Mouse (Mus musculus): Measurements from ENCODE around the gene Il10. TPM values are rescaled to one million over a fixed set of nuclear protein-coding genes. Genes with fewer than 3 reads are reported as not detected.

Il10 gene
- polyA plus RNA-seq, 1 experiment from 2014 or later = not detected

- Histone ChIP-seq H3K4me2 (replicated peaks) (no peak overlapping the region), H3K36me3 (no peaks in the 10 kb centered on the region), H3K9ac (no peak overlapping the region), H3K9me3 (replicated peaks) (no peaks in the 10 kb centered on the region), H3K27ac (replicated peaks) (no peak overlapping the region), H3K27me3 (no peaks in the 10 kb centered on the region), H3K4me1 (no peaks in the 10 kb centered on the region), H3K4me3 (replicated peaks) (no peak overlapping the region)
- WGBS = 84% methylated on average over 5 of the region's 5 CpGs
- no peak for ATAC-seq (ENCODE audit: insufficient number of reproducible peaks, low FRiP score, low TSS enrichment, low read depth)
These were observed 18.4 kb downstream of the Il10 start for GRCm38 (mm10) chr1:131038001-131038400.

DNA sequence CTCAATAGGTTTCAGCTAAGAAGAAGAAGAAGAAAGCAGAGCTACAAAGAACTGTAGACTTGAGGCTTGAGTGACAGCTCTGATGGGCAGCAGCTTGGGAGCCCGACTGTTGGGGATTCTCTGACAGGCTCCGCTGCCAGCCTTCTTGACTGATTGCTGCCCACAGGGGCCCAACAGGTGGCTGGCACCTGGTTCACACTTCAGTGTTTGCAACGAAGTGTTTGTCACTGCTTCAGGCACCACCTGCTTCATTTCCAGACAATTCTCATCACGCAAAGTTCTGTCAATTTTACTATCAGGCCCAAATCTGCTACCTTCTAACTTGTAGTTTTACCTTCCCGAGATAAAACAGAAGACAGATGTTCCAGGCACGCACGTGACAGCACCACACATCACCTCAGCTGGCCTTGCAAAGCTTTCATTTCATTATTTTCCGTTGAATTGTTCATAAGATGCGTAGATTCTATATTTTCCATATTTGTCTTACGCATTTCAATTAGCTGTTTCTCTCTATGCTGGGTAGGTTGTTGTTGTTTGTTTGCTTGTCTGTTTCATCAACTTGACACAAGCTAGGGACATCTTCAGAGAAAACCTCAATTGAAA is 18.9 kb downstream of the Il10 start:
- no peak for ATAC-seq (ENCODE audit: insufficient number of reproducible peaks, low FRiP score, low TSS enrichment, low read depth)
- H3K27ac ChIP-seq (replicated peaks) = no peak overlapping the region
- H3K4me1 ChIP-seq = no peaks in the 10 kb centered on the region
- WGBS = 76% methylated on average over 10 of the region's 10 CpGs
- no peaks in the 10 kb centered on the region for H3K36me3 ChIP-seq
- no peak overlapping the region for H3K4me2 ChIP-seq (replicated peaks)
- no peak overlapping the region for H3K4me3 ChIP-seq (replicated peaks)
- H3K27me3 ChIP-seq = no peaks in the 10 kb centered on the region
- no peaks in the 10 kb centered on the region for H3K9me3 ChIP-seq (replicated peaks)
- no peak overlapping the region for H3K9ac ChIP-seq

- Histone ChIP-seq H3K27me3 (no peaks in the 10 kb centered on the region), H3K9me3 (replicated peaks) (no peaks in the 10 kb centered on the region), H3K9ac (no peak overlapping the region), H3K36me3 (no peaks in the 10 kb centered on the region), H3K27ac (replicated peaks) (no peak overlapping the region), H3K4me3 (replicated peaks) (no peak overlapping the region), H3K4me1 (no peaks in the 10 kb centered on the region), H3K4me2 (replicated peaks) (no peak overlapping the region)
- 86% methylated on average over 5 of the region's 5 CpGs for WGBS
- ATAC-seq (ENCODE audit: insufficient number of reproducible peaks, low FRiP score, low TSS enrichment, low read depth) = no peak
These were observed 19.8 kb downstream of the Il10 start for GRCm38 (mm10) chr1:131039479-131039878.

- Histone ChIP-seq H3K27me3 (no peaks in the 10 kb centered on the region), H3K4me3 (replicated peaks) (no peak overlapping the region), H3K9ac (no peak overlapping the region), H3K4me1 (no peaks in the 10 kb centered on the region), H3K27ac (replicated peaks) (no peak overlapping the region), H3K4me2 (replicated peaks) (no peak overlapping the region), H3K9me3 (replicated peaks) (no peaks in the 10 kb centered on the region), H3K36me3 (no peaks in the 10 kb centered on the region)
- WGBS = 35% methylated on average over 2 of the region's 2 CpGs
- no peak for ATAC-seq (ENCODE audit: insufficient number of reproducible peaks, low FRiP score, low TSS enrichment, low read depth)
These were observed 22.6 kb downstream of the Il10 start for GRCm38 (mm10) chr1:131042263-131042662.

- no peak overlapping the region for H3K4me3 ChIP-seq (replicated peaks)
- no peak for ATAC-seq (ENCODE audit: insufficient number of reproducible peaks, low FRiP score, low TSS enrichment, low read depth)
- no peaks in the 10 kb centered on the region for H3K27me3 ChIP-seq
- no peak overlapping the region for H3K4me2 ChIP-seq (replicated peaks)
- no peak overlapping the region for H3K9ac ChIP-seq
- H3K9me3 ChIP-seq (replicated peaks) = no peaks in the 10 kb centered on the region
- H3K27ac ChIP-seq (replicated peaks) = no peak overlapping the region
- H3K4me1 ChIP-seq = no peaks in the 10 kb centered on the region
- no peaks in the 10 kb centered on the region for H3K36me3 ChIP-seq
- WGBS = 81% methylated on average over 3 of the region's 3 CpGs
These were observed 23.1 kb downstream of the Il10 start for GRCm38 (mm10) chr1:131042721-131043120.

- H3K4me2 ChIP-seq (replicated peaks) = no peak overlapping the region
- no peak overlapping the region for H3K9ac ChIP-seq
- WGBS = 89% methylated on average over 4 of the region's 4 CpGs
- no peak for ATAC-seq (ENCODE audit: insufficient number of reproducible peaks, low FRiP score, low TSS enrichment, low read depth)
- H3K9me3 ChIP-seq (replicated peaks) = no peaks in the 10 kb centered on the region
- H3K27me3 ChIP-seq = no peaks in the 10 kb centered on the region
- no peaks in the 10 kb centered on the region for H3K4me1 ChIP-seq
- H3K27ac ChIP-seq (replicated peaks) = no peak overlapping the region
- H3K36me3 ChIP-seq = no peaks in the 10 kb centered on the region
- H3K4me3 ChIP-seq (replicated peaks) = no peak overlapping the region
These were observed 24.0 kb downstream of the Il10 start for GRCm38 (mm10) chr1:131043636-131044035.

DNA sequence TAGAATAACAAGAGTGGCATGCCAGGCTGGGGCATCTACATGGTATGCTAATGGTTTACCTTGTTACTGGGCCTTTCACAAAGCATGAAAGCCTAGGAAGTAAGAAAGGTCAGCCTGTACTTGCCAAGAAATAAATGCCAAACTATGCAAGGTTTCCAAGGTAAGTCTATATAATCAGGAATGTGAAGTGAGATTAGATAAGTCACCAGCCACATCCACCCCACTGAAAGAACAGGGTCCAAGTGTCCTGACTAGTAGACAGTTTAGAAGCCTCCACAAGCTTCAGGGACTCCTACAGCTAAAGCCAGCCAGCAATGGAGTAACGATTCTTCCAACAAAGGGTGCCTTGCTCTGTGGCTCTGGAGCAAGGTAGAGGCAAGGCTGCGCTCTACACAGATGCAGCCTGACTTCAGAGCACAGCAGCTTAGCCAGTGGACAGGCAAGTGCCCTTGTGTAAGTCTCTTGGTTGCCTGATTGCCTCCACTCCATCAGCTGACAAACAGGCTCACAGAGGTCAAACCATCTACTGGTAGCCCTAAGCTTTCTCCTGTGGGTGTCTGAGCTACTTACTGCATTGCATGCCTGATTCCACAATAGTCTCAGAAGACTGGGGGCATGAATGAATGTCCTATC is 26.2 kb downstream of the Il10 start:
- Histone ChIP-seq H3K9me3 (replicated peaks) (no peaks in the 10 kb centered on the region), H3K4me2 (replicated peaks) (no peak overlapping the region), H3K9ac (no peak overlapping the region), H3K27me3 (no peaks in the 10 kb centered on the region), H3K27ac (replicated peaks) (no peak overlapping the region), H3K36me3 (no peaks in the 10 kb centered on the region), H3K4me1 (peaks cover under 1% of the 10 kb centered on the region; the same call in 1 of the 2 replicates), H3K4me3 (replicated peaks) (no peak overlapping the region)
- 75% methylated on average over 2 of the region's 2 CpGs for WGBS
- no peak for ATAC-seq (ENCODE audit: insufficient number of reproducible peaks, low FRiP score, low TSS enrichment, low read depth)

DNA sequence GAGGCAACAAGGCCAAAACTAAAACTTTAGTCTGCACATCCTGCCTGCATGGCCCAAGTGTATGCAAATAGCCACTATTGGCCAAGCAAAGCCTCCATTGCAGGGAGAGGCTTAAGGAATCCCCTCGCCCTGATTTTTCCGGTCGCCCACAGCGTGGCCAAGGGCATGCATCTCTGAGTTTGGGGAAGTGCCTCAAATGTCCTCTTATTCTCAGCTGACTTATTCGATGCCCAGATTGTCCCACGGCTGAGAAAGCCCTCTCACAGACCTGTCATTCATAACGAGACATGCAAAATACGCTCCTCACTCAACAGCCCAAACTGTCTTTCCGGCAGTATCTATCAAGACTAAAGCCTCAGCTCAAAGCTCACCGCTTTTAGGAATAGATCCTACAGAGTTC is 27.0 kb downstream of the Il10 start:
- ATAC-seq (ENCODE audit: insufficient number of reproducible peaks, low FRiP score, low TSS enrichment, low read depth) = no peak
- Histone ChIP-seq H3K4me2 (replicated peaks) (no peak overlapping the region), H3K27me3 (no peaks in the 10 kb centered on the region), H3K4me3 (replicated peaks) (no peak overlapping the region), H3K9me3 (replicated peaks) (no peaks in the 10 kb centered on the region), H3K9ac (no peak overlapping the region), H3K27ac (replicated peaks) (no peak overlapping the region), H3K4me1 (peaks cover 7% of the 10 kb centered on the region; the same call in 1 of the 2 replicates), H3K36me3 (no peaks in the 10 kb centered on the region)
- WGBS = 84% methylated on average over 10 of the region's 10 CpGs

DNA sequence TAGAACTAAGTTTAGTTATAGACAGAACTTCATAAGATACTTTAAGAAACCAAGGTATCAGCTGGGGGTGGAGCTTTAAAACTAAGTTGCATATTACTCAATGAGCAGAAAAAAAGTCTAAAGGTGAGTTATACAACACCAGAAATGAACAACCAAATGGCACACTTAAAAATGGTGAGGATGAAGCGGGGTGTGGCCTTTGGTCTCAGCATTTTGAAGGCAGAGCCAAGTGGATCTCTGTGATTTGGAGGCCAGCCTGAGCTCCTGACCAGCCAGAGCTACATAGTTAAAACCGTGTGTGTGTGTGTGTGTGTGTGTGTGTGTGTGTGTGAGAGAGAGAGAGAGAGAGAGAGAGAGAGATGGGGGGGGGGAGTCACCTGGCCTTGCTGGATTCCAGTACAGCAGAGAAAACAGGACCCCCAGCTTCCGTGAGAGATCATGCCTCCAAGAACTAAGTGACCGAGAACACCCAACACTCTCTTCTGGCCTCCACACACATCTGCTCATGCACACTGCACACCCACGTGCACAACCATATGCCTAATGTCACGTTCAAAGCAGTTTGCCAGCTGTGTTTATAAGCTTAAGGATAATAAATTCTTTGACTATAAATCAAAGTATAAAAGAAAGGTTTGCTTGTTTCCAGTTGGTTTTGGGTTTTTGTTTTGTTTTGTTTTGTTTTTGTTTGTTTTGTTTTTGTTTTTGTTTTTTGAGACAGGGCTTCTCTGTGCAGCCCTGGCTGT is 28.6 kb downstream of the Il10 start:
- no peak for ATAC-seq (ENCODE audit: insufficient number of reproducible peaks, low FRiP score, low TSS enrichment, low read depth)
- Histone ChIP-seq H3K9me3 (replicated peaks) (no peaks in the 10 kb centered on the region), H3K4me1 (peaks cover 7% of the 10 kb centered on the region; the same call in 1 of the 2 replicates), H3K4me3 (replicated peaks) (no peak overlapping the region), H3K9ac (no peak overlapping the region), H3K36me3 (peaks cover 7% of the 10 kb centered on the region; the same call in 1 of the 2 replicates), H3K27me3 (no peaks in the 10 kb centered on the region), H3K27ac (replicated peaks) (no peak overlapping the region), H3K4me2 (replicated peaks) (no peak overlapping the region)
- WGBS = 60% methylated on average over 6 of the region's 6 CpGs

DNA sequence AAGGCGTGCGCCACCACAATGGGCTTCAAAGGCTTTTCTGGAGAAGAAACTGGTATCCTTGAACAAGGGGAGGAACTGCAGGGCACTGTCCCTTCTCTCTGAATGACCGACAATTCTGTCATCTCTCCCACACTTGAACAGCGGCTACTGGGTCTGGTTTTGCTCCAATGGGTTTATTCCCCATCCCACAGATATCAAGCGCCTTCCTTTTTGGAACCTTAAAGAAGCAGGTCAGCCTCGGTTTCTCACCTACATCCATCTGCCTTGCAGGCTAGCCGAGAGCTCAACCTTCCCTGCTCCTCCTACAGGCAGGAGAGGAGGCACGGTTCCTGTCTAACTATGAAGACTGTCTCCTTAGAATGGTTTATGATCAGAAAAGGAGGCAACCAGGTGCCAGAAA is 29.3 kb downstream of the Il10 start:
- Histone ChIP-seq H3K27me3 (no peaks in the 10 kb centered on the region), H3K36me3 (peaks cover 10% of the 10 kb centered on the region), H3K9me3 (replicated peaks) (no peaks in the 10 kb centered on the region), H3K4me1 (peaks cover 12% of the 10 kb centered on the region), H3K27ac (replicated peaks) (no peak overlapping the region), H3K4me3 (replicated peaks) (no peak overlapping the region), H3K4me2 (replicated peaks) (no peak overlapping the region), H3K9ac (no peak overlapping the region)
- ATAC-seq (ENCODE audit: insufficient number of reproducible peaks, low FRiP score, low TSS enrichment, low read depth) = no peak
- 89% methylated on average over 8 of the region's 8 CpGs for WGBS

GRCm38 (mm10) chr1:131049361-131049806 is 29.7 kb downstream of the Il10 start:
- Histone ChIP-seq H3K4me1 (peaks cover 12% of the 10 kb centered on the region), H3K4me2 (replicated peaks) (no peak overlapping the region), H3K9ac (no peak overlapping the region), H3K27me3 (no peaks in the 10 kb centered on the region), H3K27ac (replicated peaks) (no peak overlapping the region), H3K36me3 (peaks cover 14% of the 10 kb centered on the region), H3K9me3 (replicated peaks) (no peaks in the 10 kb centered on the region), H3K4me3 (replicated peaks) (no peak overlapping the region)
- no peak for ATAC-seq (ENCODE audit: insufficient number of reproducible peaks, low FRiP score, low TSS enrichment, low read depth)
- 68% methylated on average over 5 of the region's 5 CpGs for WGBS
